23 mouse cellular contexts compared by ENCODE assay signal in genomic region chr16:37562961-37563360, GRCm38 (mm10). TPM values are rescaled to one million over a fixed set of nuclear protein-coding genes. Genes with fewer than 3 reads are reported as not detected.
DNase-seq lines count a peak whose midpoint lies in the region; ATAC-seq and TF ChIP-seq lines count a peak whose summit lies in the region.
"Had no signal": no experiment of that assay in that cellular context is flagged by ENCODE, and none has a peak within 500 bp of the region (broad histone marks: within the 10 kb centered on the region; RNA-seq: fewer than 3 reads in every experiment).

No protein-coding gene starts in this region.

- H3K4me2 ChIP-seq in midbrain, embryonic 12.5 days (replicated peaks) = no peak overlapping the region
- no peak overlapping the region for H3K4me2 ChIP-seq in midbrain, embryonic 15.5 days
- H3K4me2 ChIP-seq: embryonic facial prominence, embryonic 15.5 days; forebrain, embryonic 15.5 days; heart, embryonic 13.5 days; hindbrain, embryonic 12.5 days had no signal

- DNase-seq in layer of hippocampus, adult 2 months (ENCODE audit: low spot score in 2 of 2) = peak in 1 of 2 experiments; percentile 34
- DNase-seq in layer of hippocampus, postnatal 14 days (ENCODE audit: low spot score in 2 of 2) = no peak
- peak; percentile 26 to 66 for DNase-seq in left cerebral cortex, postnatal 14 days (ENCODE audit: low spot score in 2 of 2)
- peak; percentile 26 to 34 for DNase-seq in left cerebral cortex, postnatal 36 days (ENCODE audit: low spot score in 2 of 2)
- no peak for DNase-seq in heart, postnatal 36 days
- DNase-seq: adrenal gland, adult 8-10 months; adrenal gland, postnatal 36 days; cerebellum, adult 11 months; cerebellum, adult 8-10 months; cerebellum, postnatal 14 days; embryo, embryonic 11 days; heart, postnatal 4 days had no signal

- H3K9ac ChIP-seq in midbrain, embryonic 12.5 days (replicated peaks) = no peak overlapping the region
- H3K9ac ChIP-seq in midbrain, embryonic 15.5 days = no peak overlapping the region
- H3K9ac ChIP-seq: embryonic facial prominence, embryonic 15.5 days; forebrain, embryonic 15.5 days; heart, embryonic 13.5 days; hindbrain, embryonic 12.5 days had no signal

- H3K27ac ChIP-seq in layer of hippocampus, adult 2 months = peak overlapping the region; percentile 49
- peak overlapping the region; percentile 52 for H3K27ac ChIP-seq in midbrain, embryonic 12.5 days (replicated peaks)
- no peak overlapping the region for H3K27ac ChIP-seq in midbrain, embryonic 15.5 days
- H3K27ac ChIP-seq: embryonic facial prominence, embryonic 15.5 days; forebrain, embryonic 15.5 days; heart, embryonic 13.5 days; hindbrain, embryonic 12.5 days had no signal

- H3K9me3 ChIP-seq in midbrain, embryonic 12.5 days = no peaks in the 10 kb centered on the region
- H3K9me3 ChIP-seq in midbrain, embryonic 15.5 days = no peaks in the 10 kb centered on the region
- H3K9me3 ChIP-seq: embryonic facial prominence, embryonic 15.5 days; forebrain, embryonic 15.5 days; heart, embryonic 13.5 days; hindbrain, embryonic 12.5 days had no signal

- no peak overlapping the region for H3K4me3 ChIP-seq in layer of hippocampus, adult 2 months
- H3K4me3 ChIP-seq in midbrain, embryonic 12.5 days = no peak overlapping the region
- no peak overlapping the region for H3K4me3 ChIP-seq in midbrain, embryonic 15.5 days
- H3K4me3 ChIP-seq: embryonic facial prominence, embryonic 15.5 days; forebrain, embryonic 15.5 days; heart, embryonic 13.5 days; hindbrain, embryonic 12.5 days had no signal

- intact Hi-C loops in left cerebral cortex, postnatal 14 days (cut with DNase I) = no loop called here
- intact Hi-C loops in left cerebral cortex, postnatal 36 days (cut with DNase I) = no loop called here
- intact Hi-C loops in heart, postnatal 36 days (cut with DNase I) = no loop called here

- peaks cover 14% of the 10 kb centered on the region for H3K36me3 ChIP-seq in midbrain, embryonic 12.5 days
- H3K36me3 ChIP-seq in midbrain, embryonic 15.5 days (replicated peaks) = 0 out of 2 replicates have a peak, but pooled peaks cover 4% of the 10 kb centered on the region

- H3K4me1 ChIP-seq in midbrain, embryonic 12.5 days = peaks cover 14% of the 10 kb centered on the region
- H3K4me1 ChIP-seq in midbrain, embryonic 15.5 days = peaks cover 12% of the 10 kb centered on the region
- H3K4me1 ChIP-seq: embryonic facial prominence, embryonic 15.5 days; hindbrain, embryonic 12.5 days had no signal

- no peak for ATAC-seq in midbrain, embryonic 12.5 days (ENCODE audit: low FRiP score, low read depth)
- no peak for ATAC-seq in midbrain, embryonic 15.5 days (replicated peaks)
- no peak for ATAC-seq in activated CD4-positive, CD25-positive, alpha-beta regulatory T cell, adult 4 months
- ATAC-seq: forebrain, embryonic 15.5 days; hindbrain, embryonic 16.5 days had no signal

- TF ChIP-seq CTCF in layer of hippocampus, adult 2 months (conservative IDR thresholded peaks at IDR 0.05) = no peak

- no peaks in the 10 kb centered on the region for H3K27me3 ChIP-seq in midbrain, embryonic 12.5 days
- no peaks in the 10 kb centered on the region for H3K27me3 ChIP-seq in midbrain, embryonic 15.5 days (replicated peaks)
- H3K27me3 ChIP-seq: embryonic facial prominence, embryonic 15.5 days; forebrain, embryonic 15.5 days; heart, embryonic 13.5 days; hindbrain, embryonic 12.5 days had no signal

- 71% methylated on average over 5 of the region's 5 CpGs for WGBS in midbrain, embryonic 12.5 days
- WGBS in midbrain, embryonic 15.5 days = 65% methylated on average over 5 of the region's 5 CpGs

RNA-seq across cellular contexts. Expression of gene Hgd, which starts 17.0 kb away (rescaled TPM):
- not detected for total RNA-seq in layer of hippocampus, adult 2 months (2021)
- not detected for total RNA-seq in layer of hippocampus, postnatal 14 days (2021)
- 0.21 TPM in 1 of 2 replicates, not detected in the other for polyA plus RNA-seq in midbrain, embryonic 12.5 days (2016; fragmentation: Nextera tagmentation; extraction: Ambion mirVana)
- 0.14 and 0.37 TPM in 2 replicates for polyA plus RNA-seq in midbrain, embryonic 15.5 days (2015; fragmentation: Nextera tagmentation; extraction: Ambion mirVana)
- not detected for total RNA-seq in left cerebral cortex, postnatal 14 days (2021)
- not detected for total RNA-seq in left cerebral cortex, postnatal 36 days (2021)
- polyA plus RNA-seq in activated CD4-positive, CD25-positive, alpha-beta regulatory T cell, adult 4 months (2017; shearing (Covaris generic)) = not detected
- under 1 TPM in 1 of 2 experiments, not detected in 1; 0.27 TPM for total RNA-seq in heart, postnatal 36 days (2021)
- total RNA-seq: common myeloid progenitor, adult 5-6 weeks; heart, adult 8-10 months had no signal
- polyA plus RNA-seq: embryonic facial prominence, embryonic 11.5 days; embryonic facial prominence, embryonic 15.5 days; hindbrain, embryonic 12.5 days; hindbrain, embryonic 16.5 days had no signal

RNA-seq across cellular contexts. Expression of gene Rabl3, which starts 23.3 kb away (rescaled TPM):
- 10 to 100 TPM; 10.2 to 11.2 TPM for total RNA-seq in layer of hippocampus, adult 2 months (2021)
- 1 to 10 TPM; 9.2 to 9.6 TPM for total RNA-seq in layer of hippocampus, postnatal 14 days (2021)
- polyA plus RNA-seq in midbrain, embryonic 12.5 days (2016; fragmentation: Nextera tagmentation; extraction: Ambion mirVana) = 35.5 and 36.2 TPM in 2 replicates
- 18.9 and 19.9 TPM in 2 replicates for polyA plus RNA-seq in midbrain, embryonic 15.5 days (2015; fragmentation: Nextera tagmentation; extraction: Ambion mirVana)
- total RNA-seq in left cerebral cortex, postnatal 14 days (2021) = 1 to 10 TPM; 8.1 to 9.4 TPM
- 10 to 100 TPM in 1 of 2 experiments, 1 to 10 TPM in 1; 9.0 to 10.1 TPM for total RNA-seq in left cerebral cortex, postnatal 36 days (2021)
- polyA plus RNA-seq in activated CD4-positive, CD25-positive, alpha-beta regulatory T cell, adult 4 months (2017; shearing (Covaris generic)) = 10 to 100 TPM; 10.5 to 13.3 TPM
- 1 to 10 TPM; 5.0 to 8.2 TPM for total RNA-seq in heart, postnatal 36 days (2021)

RNA-seq across cellular contexts. Expression of gene Gtf2e1, which starts 23.4 kb away (rescaled TPM):
- total RNA-seq in layer of hippocampus, adult 2 months (2021) = 10 to 100 TPM; 17.3 to 18.2 TPM
- total RNA-seq in layer of hippocampus, postnatal 14 days (2021) = 10 to 100 TPM; 18.1 to 19.8 TPM
- polyA plus RNA-seq in midbrain, embryonic 12.5 days (2016; fragmentation: Nextera tagmentation; extraction: Ambion mirVana) = 46.7 and 53.7 TPM in 2 replicates
- polyA plus RNA-seq in midbrain, embryonic 15.5 days (2015; fragmentation: Nextera tagmentation; extraction: Ambion mirVana) = 32.0 and 32.4 TPM in 2 replicates
- 10 to 100 TPM; 15.1 TPM for total RNA-seq in left cerebral cortex, postnatal 14 days (2021)
- total RNA-seq in left cerebral cortex, postnatal 36 days (2021) = 10 to 100 TPM; 14.1 to 16.7 TPM
- 10 to 100 TPM; 10.3 to 12.9 TPM for polyA plus RNA-seq in activated CD4-positive, CD25-positive, alpha-beta regulatory T cell, adult 4 months (2017; shearing (Covaris generic))
- total RNA-seq in heart, postnatal 36 days (2021) = 1 to 10 TPM; 5.5 to 6.9 TPM

Comparison
In these comparisons a context has a peak if more than half of its experiments do, and no peak if none do; other contexts are left out.
1. DNase-seq: peak in left cerebral cortex, postnatal 14 days (2 of 2) and left cerebral cortex, postnatal 36 days (2 of 2); none in layer of hippocampus, postnatal 14 days (0 of 2) and heart, postnatal 36 days (0 of 2).